Mouse (Mus musculus) embryo, embryonic 10.5 days (tissue): ENCODE data around the gene Iqgap3.

Source experiments
- DNase-seq: peaks from one replicate; pipeline ENCODE4 v3.0.0-alpha.2; 2015; ENCODE audit warnings: low spot score

Gene Iqgap3

DNA sequence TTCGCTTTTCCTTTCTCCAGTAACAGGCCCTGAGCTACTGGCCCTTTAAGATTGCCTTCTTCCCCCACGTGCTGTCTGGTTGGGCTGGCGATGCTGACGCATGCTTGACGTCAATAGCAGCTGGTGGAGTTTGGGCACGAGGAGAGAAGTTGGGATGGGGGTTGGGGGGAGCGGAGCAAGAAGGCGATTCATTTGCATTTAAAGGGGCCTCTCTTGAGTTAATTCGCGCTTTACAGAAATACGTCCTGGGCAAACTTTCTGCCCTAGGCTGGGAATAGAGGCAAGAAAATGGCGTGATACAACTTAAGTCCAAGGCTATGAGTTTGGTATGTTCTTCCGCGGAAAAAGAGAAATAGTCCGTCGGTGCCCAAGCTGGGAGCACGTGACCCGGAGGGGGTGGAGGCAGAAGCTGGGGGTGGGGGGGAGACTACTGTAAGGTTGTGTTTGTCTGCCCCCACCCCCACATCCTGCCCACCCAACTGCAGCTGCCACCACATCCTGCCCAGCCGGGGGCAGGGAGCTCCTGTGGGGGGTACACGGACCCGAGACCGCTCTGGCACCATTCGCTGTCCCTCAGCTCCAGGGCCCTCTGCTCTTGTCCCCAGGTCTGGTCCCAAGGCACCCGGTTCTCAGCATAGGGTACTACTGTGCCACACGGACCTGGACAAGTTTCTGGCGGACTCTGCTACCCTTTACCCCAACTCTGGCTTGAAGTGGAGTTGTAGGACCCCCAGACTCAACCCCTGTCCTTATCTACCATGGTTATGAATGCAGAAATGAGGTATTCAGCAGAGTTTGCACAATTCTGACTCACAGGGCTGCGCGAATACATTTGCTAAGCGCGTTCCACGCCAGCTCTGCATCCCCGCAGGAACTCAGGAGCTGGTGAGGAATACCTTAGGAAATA, 56.8 kb downstream of the Iqgap3 start:
- DNase-seq, result peak; percentile 97

- peak; percentile 29 for DNase-seq
Observed at GRCm38 (mm10) chr3:88139243-88140177, 57.7 kb downstream of the Iqgap3 start.

GRCm38 (mm10) chr3:88140178-88140902, 58.6 kb downstream of the Iqgap3 start:
- DNase-seq, result no peak

DNA sequence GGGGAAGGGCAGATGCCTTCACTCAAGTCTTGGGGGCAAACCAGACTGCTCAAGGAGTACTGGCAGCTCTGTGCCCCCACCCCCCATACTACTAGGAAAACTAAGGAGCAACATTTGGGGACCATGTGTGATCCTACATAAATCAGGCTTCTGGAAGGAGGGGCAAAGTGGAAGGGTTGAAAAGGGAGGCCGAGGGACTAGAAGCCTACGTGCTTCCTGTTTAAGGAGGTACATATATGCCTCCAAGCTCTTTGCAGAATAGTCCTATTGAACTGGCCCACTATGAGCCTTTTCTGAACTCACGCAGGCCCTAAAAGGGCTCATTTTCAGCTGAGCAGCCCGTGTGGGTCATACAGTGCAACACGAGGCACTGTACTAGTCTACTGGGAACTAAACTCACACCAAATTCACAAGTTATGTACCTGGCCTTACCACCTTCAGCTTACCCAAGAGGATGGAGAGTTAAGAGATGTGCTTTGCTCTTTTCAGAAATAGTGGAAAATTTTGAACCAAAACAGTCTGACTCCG, 59.2 kb downstream of the Iqgap3 start:
- peak; percentile 22 for DNase-seq

- peak; percentile 59 for DNase-seq
Observed at GRCm38 (mm10) chr3:88141439-88141786, 59.6 kb downstream of the Iqgap3 start.

DNA sequence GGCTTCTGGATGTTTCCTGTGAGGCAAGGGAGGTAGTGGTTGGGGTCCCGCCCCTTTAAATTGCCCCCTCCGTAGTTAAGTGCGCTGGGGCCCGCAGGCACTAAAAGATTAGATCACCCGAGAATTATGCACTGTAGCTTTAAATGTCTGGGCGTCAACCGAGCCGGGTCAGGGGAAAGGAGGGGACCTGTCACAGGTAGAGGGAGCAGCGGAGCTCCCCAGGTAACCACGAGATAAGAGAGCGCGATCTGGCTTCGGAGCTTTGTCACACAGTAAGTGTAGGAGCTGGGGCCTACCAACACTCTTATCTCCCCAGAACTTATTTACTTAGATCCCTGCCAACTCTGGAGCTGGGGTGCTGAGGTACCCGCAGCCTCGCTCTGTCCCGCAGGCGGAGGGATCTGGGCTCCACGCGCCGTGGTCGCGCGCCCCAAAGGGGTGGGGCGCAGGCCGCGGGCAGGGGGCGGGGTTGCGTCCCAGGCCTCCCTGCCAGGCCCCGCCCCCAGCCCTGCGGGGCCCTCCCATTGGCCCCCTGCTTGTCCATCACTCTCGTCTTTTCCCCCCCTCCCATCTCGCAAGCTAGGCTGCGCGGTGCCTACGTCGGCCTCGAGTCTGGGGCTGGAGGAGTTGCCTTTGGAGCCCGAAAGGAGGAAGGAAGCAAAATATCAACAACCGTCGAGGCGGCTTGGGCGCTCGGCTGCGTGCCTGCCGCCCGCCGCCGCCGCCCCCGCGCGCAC, 60.2 kb downstream of the Iqgap3 start, which contains the start of gene Mef2d:
TSS of gene Mef2d (plus strand) at position 586 of the 737 bp plus-strand sequence.
- DNase-seq, result peak; percentile 97

DNA sequence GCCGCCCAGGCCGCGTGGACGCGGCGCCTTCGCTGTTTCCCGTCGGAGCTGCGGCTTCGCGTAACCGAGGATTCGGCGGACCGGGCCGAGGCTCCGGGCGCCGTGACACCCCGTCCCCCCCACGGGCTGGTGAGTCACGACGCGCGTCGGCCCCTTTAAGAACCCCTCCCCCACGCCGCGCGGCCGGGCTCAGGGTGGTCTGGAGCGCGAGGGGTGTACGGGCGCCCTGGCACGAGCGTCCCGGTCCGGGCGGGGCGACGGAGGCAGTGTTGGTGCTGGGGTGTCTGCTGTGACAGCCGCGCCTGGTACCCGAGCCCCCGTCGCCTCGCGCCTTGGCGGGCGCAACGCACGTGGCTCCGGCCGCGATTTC, 60.8 kb downstream of the Iqgap3 start:
- DNase-seq, result no peak

- DNase-seq, result peak; percentile 74
Observed at GRCm38 (mm10) chr3:88142916-88143771, 61.4 kb downstream of the Iqgap3 start.

DNA sequence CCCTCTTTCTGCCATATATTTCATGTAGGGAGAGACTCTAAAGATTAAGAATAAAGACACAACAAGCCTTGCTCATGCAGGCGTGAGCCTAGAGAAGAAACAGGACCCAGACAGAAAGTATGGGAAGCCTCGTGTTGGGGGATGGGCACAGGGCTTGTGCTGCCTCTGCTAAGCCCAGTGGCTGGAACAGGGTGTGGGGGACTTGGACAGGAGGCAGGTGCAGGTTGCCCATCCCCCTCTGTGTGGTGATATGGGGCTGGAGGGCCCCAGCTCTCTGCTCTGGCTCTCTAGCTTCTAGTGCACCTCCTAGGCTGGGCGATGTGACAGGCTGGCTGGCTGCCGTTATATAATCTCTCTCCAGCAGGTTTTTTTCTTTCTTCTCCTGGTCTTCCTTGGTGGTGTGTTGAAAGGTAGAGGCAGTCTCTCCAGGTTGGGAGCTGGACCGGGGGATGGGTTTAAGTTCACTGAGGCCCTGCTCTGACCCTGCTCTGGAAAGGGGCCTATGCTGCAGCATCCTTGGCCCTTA, 62.3 kb downstream of the Iqgap3 start:
- peak; percentile 44 for DNase-seq

DNA sequence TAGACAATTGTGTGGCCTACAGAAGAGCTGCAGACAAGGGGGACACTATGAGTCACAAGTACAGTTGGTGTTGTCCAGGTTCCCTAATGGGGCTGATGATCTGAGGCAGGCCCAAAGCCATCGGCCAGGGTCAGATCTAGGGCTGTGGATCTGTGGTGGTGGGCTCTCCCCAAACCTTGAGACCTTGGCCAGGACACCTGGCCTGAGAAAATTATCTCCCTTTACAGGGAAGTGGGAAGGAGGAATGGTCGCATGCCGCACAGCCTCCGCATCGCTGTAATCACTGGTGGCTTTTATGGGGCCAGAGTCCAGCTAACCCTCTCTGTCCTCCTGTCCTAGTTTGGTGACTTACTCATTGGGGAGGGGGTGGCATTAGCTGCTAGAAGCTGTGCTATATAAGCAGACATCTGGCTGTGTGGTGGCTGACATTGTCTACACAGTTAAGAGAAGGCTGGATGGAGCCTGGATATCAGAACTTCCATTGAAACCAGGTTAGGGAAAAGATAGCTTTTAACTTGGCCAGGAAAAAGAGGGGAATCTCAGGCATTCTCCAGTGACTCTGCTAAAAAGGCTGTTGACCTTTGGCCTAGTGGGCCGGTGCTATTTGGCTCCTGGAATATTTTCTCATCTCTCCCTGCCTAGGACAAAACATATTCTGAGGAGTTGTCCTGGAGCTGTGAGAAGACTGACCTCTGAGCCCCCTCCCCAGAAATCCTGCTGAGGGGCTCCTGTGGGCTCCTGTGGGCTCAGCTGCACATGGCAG, 63.1 kb downstream of the Iqgap3 start:
- DNase-seq, result no peak

- no peak for DNase-seq
Observed at GRCm38 (mm10) chr3:88145411-88145782, 63.6 kb downstream of the Iqgap3 start.

DNA sequence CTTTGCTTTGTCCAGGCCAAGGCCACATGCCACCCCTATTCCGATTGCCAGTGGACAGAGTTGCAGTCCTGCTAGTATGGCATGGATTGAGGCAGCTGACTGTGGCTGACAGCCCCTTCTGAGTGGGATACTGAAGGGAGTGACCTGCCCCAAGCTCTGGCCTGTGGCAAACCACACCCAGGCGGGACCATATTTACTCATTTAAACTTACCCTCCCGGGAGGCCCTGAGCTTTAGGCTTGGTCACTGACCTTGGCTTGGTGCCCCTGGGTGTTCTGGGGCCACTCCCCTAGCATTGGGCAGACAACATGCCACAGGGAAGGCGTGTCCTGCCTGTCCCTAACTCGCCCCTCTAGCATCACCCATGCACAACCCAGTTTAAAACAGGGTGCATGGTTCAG, 64.2 kb downstream of the Iqgap3 start:
- DNase-seq, result no peak

DNA sequence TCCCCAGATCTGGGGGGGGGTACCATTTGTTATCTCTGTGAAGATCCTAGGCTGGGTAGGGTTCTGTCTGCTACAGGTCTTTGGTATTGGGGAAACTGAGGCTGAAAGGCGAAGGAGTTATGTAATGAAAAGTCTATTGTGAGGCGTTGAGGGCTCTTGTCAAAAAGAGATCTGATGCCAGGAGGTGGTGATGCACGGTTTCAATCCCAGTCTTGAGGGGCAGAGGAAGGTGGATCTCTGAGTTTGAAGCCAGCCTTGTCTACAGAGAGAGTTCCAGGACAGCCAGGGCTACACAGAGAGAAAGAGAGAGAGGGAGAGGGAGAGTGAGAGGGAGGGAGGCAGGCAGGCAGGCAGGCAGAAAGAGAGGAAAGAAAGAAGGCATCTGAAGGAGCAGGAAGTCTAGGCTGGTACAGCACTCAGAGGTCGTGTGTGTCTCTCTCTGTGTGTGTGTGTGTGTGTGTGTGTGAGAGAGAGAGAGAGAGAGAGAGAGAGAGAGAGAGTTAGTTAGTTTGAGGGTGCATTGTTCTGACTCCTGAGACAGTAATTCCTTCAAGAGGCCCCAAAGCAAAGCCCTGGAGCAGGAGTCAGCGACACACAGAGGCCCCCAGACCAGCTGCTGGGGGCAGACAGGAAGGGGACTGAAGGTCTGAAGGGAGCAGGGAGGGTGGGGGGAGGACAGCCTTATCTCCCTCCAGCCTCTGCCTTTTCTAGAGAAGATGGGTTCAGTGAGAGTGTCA, 64.8 kb downstream of the Iqgap3 start:
- no peak for DNase-seq

DNA sequence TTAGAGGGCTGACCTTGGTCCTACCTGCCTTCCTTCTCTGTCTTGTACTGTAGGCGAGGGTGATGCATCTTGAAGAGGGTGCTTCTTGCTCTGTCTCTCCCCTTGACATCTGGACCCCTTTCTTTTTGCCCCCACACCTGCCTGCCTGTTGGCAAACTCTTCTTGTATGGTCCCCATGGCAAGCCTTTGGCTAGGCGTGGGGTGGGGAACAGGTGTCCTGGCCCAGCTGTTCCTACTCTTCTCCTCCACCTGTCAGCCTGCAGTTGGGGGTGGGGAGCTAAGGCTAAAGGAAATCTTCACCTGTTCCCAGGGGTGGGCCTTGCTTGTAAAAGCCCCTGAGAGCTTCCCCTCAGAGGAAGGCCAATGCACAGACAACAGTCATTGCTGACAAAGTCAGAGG, 65.7 kb downstream of the Iqgap3 start:
- DNase-seq, result no peak

- no peak for DNase-seq
Observed at GRCm38 (mm10) chr3:88147866-88148265, 66.1 kb downstream of the Iqgap3 start.

- DNase-seq, result no peak
Observed at GRCm38 (mm10) chr3:88148354-88148753, 66.6 kb downstream of the Iqgap3 start.

DNA sequence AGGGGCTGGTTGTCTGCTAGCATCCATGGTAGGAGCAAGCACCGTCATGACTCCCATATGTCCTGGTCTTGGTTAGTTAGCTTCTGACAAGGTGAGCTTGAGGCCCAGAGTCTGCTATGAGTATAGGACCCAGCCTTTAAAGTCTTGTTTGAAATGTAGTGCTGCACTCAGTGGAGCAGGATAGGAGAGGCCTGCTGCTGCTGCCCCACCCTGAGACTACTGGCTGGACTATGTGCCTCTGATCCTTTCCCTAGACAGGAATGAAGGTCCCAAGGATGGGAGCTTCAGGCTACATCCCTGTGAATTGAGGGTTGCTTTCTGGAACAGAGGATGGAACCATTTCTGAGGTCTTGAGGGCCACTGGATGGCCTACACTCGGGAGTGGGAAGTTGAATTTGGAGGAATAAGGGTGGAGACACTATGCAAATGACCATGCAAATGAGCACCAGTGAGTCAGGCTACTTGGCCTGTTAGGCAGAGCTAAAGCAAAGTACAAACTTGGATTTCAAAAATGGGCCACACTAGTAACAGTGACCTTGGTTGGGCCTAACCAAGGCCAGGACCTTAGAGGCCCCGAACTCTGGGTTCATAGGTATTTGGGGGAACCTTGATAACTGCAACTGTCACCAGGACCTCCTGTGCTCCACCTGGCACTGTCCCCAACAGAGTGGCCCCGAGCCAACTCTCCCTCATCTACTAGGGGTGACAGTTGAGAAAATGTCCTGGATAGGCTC, 67.2 kb downstream of the Iqgap3 start:
- no peak for DNase-seq

DNA sequence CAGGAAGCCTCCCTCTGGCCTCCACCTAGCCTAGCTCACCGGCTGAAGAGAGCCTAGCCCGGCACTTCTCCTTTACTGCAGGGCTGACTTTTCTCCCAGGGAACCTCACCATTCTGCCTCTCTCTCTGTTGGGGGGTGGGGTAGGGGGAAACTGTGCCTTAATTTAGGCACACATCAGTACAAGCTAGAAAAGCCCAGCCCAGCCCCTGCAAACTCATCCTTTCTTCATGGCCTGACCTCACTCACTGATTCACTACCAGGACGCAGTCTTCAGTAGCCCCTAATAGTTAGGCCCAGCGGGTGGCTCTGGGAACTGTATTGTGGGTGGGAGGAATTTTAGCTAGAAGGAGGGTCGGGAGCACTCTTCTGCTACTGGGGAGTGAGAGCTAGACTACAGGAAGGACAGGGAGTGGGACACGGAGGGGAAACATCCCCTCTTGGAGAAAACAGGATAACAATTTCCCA, 67.8 kb downstream of the Iqgap3 start:
- DNase-seq, result no peak
